Mouse (Mus musculus) cerebellum, adult 2 months (tissue): Measurements from ENCODE around the gene 1700034J05Rik. TPM values are rescaled to one million over a fixed set of nuclear protein-coding genes. Genes with fewer than 3 reads are reported as not detected.

Experiments
- DNase-seq, 2 experiments: peaks; one replicate each; pipeline ENCODE4 v3.0.0; 2021
- H3K27ac ChIP-seq: fragments of 200-500 bp; 2 replicates; pipeline ENCODE4 v1.5.1; 2012; ENCODE audit warnings: low read length, control low read depth, inconsistent platforms; ENCODE audit not compliant: insufficient read depth
- H3K27me3 ChIP-seq: fragments of 200-500 bp; 2 replicates; pipeline ENCODE4 v1.6.1; 2012; ENCODE audit warnings: inconsistent platforms, mild to moderate bottlenecking, low read length, moderate library complexity; ENCODE audit not compliant: control insufficient read depth, insufficient read depth
- H3K4me1 ChIP-seq: fragments of 200-500 bp; 2 replicates; pipeline ENCODE4 v1.6.1; 2011; ENCODE audit warnings: low read length; ENCODE audit not compliant: control insufficient read depth, insufficient read depth
- H3K4me3 ChIP-seq: fragments of 200-500 bp; replicated peaks from 2 replicates; pipeline ENCODE3; 2011; ENCODE audit warnings: mild to moderate bottlenecking, low read depth, low read length, control low read depth; ENCODE audit not compliant: insufficient read depth
- CTCF ChIP-seq: fragments of 200-500 bp; IDR thresholded peaks from 2 replicates; pipeline ENCODE4 v1.5.1; 2011; ENCODE audit warnings: low read depth, mild to moderate bottlenecking, control low read depth, low read length, moderate library complexity, borderline replicate concordance; ENCODE audit not compliant: insufficient read depth
- POLR2A ChIP-seq: fragments of 200-500 bp; IDR thresholded peaks from 2 replicates; pipeline ENCODE4 v1.6.1; 2011; ENCODE audit warnings: low read length, control low read depth, borderline replicate concordance; ENCODE audit not compliant: insufficient read depth
- WGBS: fragments of 180-500 bp; shearing (Covaris S2); methylation state at CpG from one replicate; pipeline ENCODE4 v1.1.7; 2018; 5-methylcytosine and 5-hydroxymethylcytosine counted together
- polyA plus RNA-seq: library from polyadenylated mRNA; depleted of rRNA; stranded (reverse); fragments of >200 nt; gene quantifications from 2 replicates; pipeline ENCODE4 v1.2.3, GENCODE M21; 2012

The 1700034J05Rik gene
- polyA plus RNA-seq, 1 experiment = not detected

GRCm38 (mm10) chr6:146929031-146929430, 25.2 kb downstream of the 1700034J05Rik start:
- DNase-seq = no peak
- WGBS = 77% methylated on average over 2 of the region's 2 CpGs
- Histone ChIP-seq H3K4me1 (no peaks in the 10 kb centered on the region), H3K27me3 (no peaks in the 10 kb centered on the region), H3K4me3 (no peak overlapping the region), H3K27ac (no peak overlapping the region)
- TF ChIP-seq POLR2A = no peak
- TF ChIP-seq CTCF = no peak

GRCm38 (mm10) chr6:146928108-146928507, 26.1 kb downstream of the 1700034J05Rik start:
- no peak for TF ChIP-seq POLR2A
- no peak for TF ChIP-seq CTCF
- no peaks in the 10 kb centered on the region for H3K4me1 ChIP-seq
- H3K27ac ChIP-seq = no peak overlapping the region
- 37% methylated on average over 3 of the region's 3 CpGs for WGBS
- no peak overlapping the region for H3K4me3 ChIP-seq
- no peaks in the 10 kb centered on the region for H3K27me3 ChIP-seq
- no peak for DNase-seq

- DNase-seq = no peak
- WGBS = 88% methylated on average over 5 of the region's 5 CpGs
Observed at GRCm38 (mm10) chr6:146926415-146926980, 27.7 kb downstream of the 1700034J05Rik start.

GRCm38 (mm10) chr6:146918341-146918740, 35.9 kb downstream of the 1700034J05Rik start:
- Histone ChIP-seq H3K4me1 (no peaks in the 10 kb centered on the region), H3K4me3 (no peak overlapping the region), H3K27ac (no peak overlapping the region), H3K27me3 (no peaks in the 10 kb centered on the region)
- 86% methylated on average over 6 of the region's 6 CpGs for whole genome bisulfite sequencing
- DNase-seq = no peak
- TF ChIP-seq CTCF (no peak), POLR2A (no peak)

More at GRCm38 (mm10) chr6:146926415-146926980, 27.7 kb downstream of the 1700034J05Rik start:
- no peaks in the 10 kb centered on the region for H3K27me3 ChIP-seq
- no peak overlapping the region for H3K4me3 ChIP-seq
- TF ChIP-seq POLR2A = no peak
- no peaks in the 10 kb centered on the region for H3K4me1 ChIP-seq
- H3K27ac ChIP-seq = no peak overlapping the region

- TF ChIP-seq POLR2A (no peak), CTCF (no peak)
- 94% methylated on average over 3 of the region's 3 CpGs for WGBS
- Histone ChIP-seq H3K4me1 (no peaks in the 10 kb centered on the region), H3K4me3 (no peak overlapping the region), H3K27ac (no peak overlapping the region), H3K27me3 (no peaks in the 10 kb centered on the region)
- no peak for DNase-seq
Observed at GRCm38 (mm10) chr6:146917396-146917795, 36.8 kb downstream of the 1700034J05Rik start.

- Histone ChIP-seq H3K4me1 (no peaks in the 10 kb centered on the region), H3K4me3 (no peak overlapping the region), H3K27ac (no peak overlapping the region), H3K27me3 (no peaks in the 10 kb centered on the region)
- 91% methylated on average over 1 of the region's 1 CpGs for WGBS
- TF ChIP-seq POLR2A = no peak
- no peak for TF ChIP-seq CTCF
- DNase-seq = no peak
Observed at GRCm38 (mm10) chr6:146915808-146916207, 38.4 kb downstream of the 1700034J05Rik start.

- no peak for TF ChIP-seq POLR2A
- no peak for TF ChIP-seq CTCF
- Histone ChIP-seq H3K27me3 (no peaks in the 10 kb centered on the region), H3K27ac (no peak overlapping the region), H3K4me3 (no peak overlapping the region), H3K4me1 (no peaks in the 10 kb centered on the region)
- no peak for DNase-seq
- WGBS = 72% methylated on average over 4 of the region's 4 CpGs
Observed at GRCm38 (mm10) chr6:146913489-146914198, 40.6 kb downstream of the 1700034J05Rik start.

GRCm38 (mm10) chr6:146912835-146913488, 41.3 kb downstream of the 1700034J05Rik start:
- DNase-seq = no peak
- TF ChIP-seq POLR2A (no peak), CTCF (no peak)
- no peaks in the 10 kb centered on the region for H3K4me1 ChIP-seq
- H3K4me3 ChIP-seq = no peak overlapping the region
- H3K27me3 ChIP-seq = no peaks in the 10 kb centered on the region
- no peak overlapping the region for H3K27ac ChIP-seq
- WGBS = 29% methylated on average over 3 of the region's 3 CpGs
